Mouse (Mus musculus): ENCODE measurements around the gene Tubgcp3.

DNA sequence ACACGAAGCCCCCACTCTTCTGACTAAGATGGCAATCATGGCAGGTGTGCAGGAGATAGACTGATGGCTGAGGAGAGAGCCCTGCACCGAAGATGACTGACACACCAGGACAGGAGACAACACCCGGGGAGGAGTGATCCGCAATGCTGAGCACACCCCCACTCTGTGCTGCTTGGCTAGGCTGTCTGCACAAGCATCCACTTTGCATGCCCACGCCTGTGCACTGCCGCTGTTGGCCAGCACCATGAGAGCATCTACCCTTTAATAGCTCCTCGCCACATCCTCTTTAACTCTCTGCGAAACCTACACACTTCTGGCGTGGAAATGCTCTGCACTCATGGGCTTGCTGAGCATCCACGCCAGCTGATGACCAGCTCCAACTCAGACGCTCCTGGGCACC lies 33.6 kb downstream of the Tubgcp3 start:
- TF ChIP-seq CTCF (IDR thresholded peaks at IDR 0.05; ENCODE audit: low read depth) (no peak), EP300 (optimal IDR thresholded peaks at IDR 0.05) (no peak)
